Mouse (Mus musculus) thymus, adult 2 months (tissue): Measurements from ENCODE around the gene Exoc3l4. TPM values are rescaled to one million over a fixed set of nuclear protein-coding genes. Genes with fewer than 3 reads are reported as not detected.

Experiments
- DNase-seq: peaks from one replicate; pipeline ENCODE4 v3.0.0; 2021
- H3K27ac ChIP-seq: fragments of 200-500 bp; 2 replicates; pipeline ENCODE4 v1.5.1; 2012; ENCODE audit warnings: low read length, control low read depth; ENCODE audit not compliant: control insufficient read depth, insufficient read depth
- H3K27me3 ChIP-seq: fragments of 200-500 bp; 2 replicates; pipeline ENCODE4 v1.6.1; 2012; ENCODE audit warnings: mild to moderate bottlenecking, low read length, moderate library complexity, mixed read lengths; ENCODE audit not compliant: control insufficient read depth, insufficient read depth
- H3K36me3 ChIP-seq: fragments of 200-500 bp; 2 replicates; pipeline ENCODE4 v1.6.1; 2012; ENCODE audit warnings: mild to moderate bottlenecking, low read length, moderate library complexity; ENCODE audit not compliant: control insufficient read depth, insufficient read depth
- H3K4me1 ChIP-seq: fragments of 200-500 bp; replicated peaks from 2 replicates; pipeline ENCODE4 v1.6.1; 2012; ENCODE audit warnings: low read length; ENCODE audit not compliant: control insufficient read depth, insufficient read depth
- H3K4me3 ChIP-seq: fragments of 200-500 bp; 2 replicates; pipeline ENCODE4 v1.5.1; 2012; ENCODE audit warnings: mild to moderate bottlenecking, low read length, control low read depth, moderate library complexity; ENCODE audit not compliant: control insufficient read depth, insufficient read depth
- CTCF ChIP-seq: fragments of 200-500 bp; IDR thresholded peaks from 2 replicates; pipeline ENCODE4 v1.5.1; 2012; ENCODE audit warnings: mild to moderate bottlenecking, control low read depth, low read length, moderate library complexity, borderline replicate concordance; ENCODE audit not compliant: control insufficient read depth, poor library complexity, insufficient read depth; ENCODE audit errors: extremely low read depth
- POLR2A ChIP-seq: fragments of 200-500 bp; IDR thresholded peaks from 2 replicates; pipeline ENCODE4 v1.6.1; 2012; ENCODE audit warnings: mild to moderate bottlenecking, low read length, control low read depth, moderate library complexity; ENCODE audit not compliant: control insufficient read depth, poor library complexity, insufficient read depth; ENCODE audit errors: extremely low read depth
- WGBS: fragments of 180-500 bp; shearing (Covaris S2); methylation state at CpG from one replicate; pipeline ENCODE4 v1.1.7; 2018; 5-methylcytosine and 5-hydroxymethylcytosine counted together
- polyA plus RNA-seq: library from polyadenylated mRNA; depleted of rRNA; stranded (reverse); fragments of >200 nt; gene quantifications from 2 replicates; pipeline ENCODE4 v1.2.3, GENCODE M21; 2012

The Exoc3l4 gene
- polyA plus RNA-seq, 1 experiment, result 41.5 TPM

DNA sequence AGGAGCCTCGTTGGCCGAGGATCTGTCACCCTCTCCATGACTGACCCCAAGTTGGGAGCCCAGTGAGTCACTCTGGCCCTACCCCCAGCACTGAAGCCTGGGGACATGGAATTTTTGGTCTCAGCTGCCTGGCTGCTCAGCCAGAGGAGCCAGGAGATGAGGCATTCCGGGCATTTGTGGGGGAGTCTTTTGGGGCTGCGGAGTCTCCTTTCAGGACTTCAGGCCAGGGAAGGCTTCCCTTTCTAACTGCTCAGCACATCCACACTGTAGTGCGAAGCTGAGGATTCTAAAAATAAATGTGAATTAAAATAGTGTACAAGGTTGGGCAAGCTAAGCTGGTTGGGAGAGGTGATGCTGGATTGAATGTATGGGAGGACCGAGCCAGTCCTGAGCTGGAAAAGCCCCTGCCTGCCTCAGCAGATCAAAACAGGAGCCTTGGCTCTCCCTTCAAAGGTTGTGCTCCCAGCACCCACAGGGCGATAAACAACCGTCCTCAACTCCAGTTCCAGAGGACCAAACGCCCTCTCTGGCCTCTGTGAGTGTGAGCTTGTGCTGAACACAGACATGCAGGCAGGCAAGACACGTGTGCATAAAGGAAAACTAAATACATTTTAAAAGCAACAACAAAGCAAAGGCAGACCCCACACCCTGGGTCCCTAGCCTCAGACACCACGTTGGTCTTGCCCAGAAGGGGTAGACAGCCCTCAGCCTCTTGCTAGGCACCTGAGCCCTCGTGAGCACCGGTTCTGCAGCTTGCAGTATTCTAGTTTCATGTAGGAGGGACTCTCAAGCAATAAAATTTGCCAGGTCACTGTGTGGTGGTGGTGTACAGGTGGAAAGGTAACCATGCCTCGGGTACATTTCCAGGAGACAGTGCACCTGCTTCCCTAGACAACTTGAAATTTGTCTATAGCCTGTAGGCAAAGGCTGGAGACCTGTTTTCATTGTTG, 14.3 kb downstream of the Exoc3l4 start:
- TF ChIP-seq CTCF (no peak), POLR2A (no peak)
- H3K27me3 ChIP-seq, result peaks cover 12% of the 10 kb centered on the region
- 76% methylated on average over 14 of the region's 14 CpGs for WGBS
- H3K4me3 ChIP-seq, result no peak overlapping the region
- no peaks in the 10 kb centered on the region for H3K36me3 ChIP-seq
- no peak for DNase-seq
- no peaks in the 10 kb centered on the region for H3K4me1 ChIP-seq
- H3K27ac ChIP-seq, result no peak overlapping the region

DNA sequence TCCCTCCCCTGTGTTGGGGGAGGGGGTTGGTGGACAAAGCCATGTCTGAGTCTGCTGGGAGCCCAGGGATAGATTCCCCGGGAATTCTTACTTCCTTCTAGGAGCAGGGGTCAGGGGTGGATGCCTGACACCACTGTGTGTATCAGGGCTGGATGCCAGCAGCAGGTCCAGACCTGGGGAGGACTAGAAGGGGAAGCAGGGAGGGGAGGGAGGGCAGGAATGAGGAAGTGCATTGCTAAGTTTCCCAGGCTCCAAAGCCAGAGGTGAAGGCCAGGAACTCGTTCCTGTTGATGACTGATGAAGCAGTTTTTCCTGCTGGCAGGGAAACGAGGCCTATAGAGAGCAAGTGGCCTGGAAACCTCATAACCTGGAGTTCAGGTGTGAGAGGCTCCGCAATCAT, 15.3 kb downstream of the Exoc3l4 start:
- no peak overlapping the region for H3K4me3 ChIP-seq
- no peaks in the 10 kb centered on the region for H3K36me3 ChIP-seq
- no peak for DNase-seq
- H3K27me3 ChIP-seq, result peaks cover 12% of the 10 kb centered on the region
- WGBS, result 45% methylated on average over 4 of the region's 4 CpGs
- TF ChIP-seq POLR2A (no peak), CTCF (no peak)
- no peak overlapping the region for H3K27ac ChIP-seq
- H3K4me1 ChIP-seq, result no peaks in the 10 kb centered on the region

DNA sequence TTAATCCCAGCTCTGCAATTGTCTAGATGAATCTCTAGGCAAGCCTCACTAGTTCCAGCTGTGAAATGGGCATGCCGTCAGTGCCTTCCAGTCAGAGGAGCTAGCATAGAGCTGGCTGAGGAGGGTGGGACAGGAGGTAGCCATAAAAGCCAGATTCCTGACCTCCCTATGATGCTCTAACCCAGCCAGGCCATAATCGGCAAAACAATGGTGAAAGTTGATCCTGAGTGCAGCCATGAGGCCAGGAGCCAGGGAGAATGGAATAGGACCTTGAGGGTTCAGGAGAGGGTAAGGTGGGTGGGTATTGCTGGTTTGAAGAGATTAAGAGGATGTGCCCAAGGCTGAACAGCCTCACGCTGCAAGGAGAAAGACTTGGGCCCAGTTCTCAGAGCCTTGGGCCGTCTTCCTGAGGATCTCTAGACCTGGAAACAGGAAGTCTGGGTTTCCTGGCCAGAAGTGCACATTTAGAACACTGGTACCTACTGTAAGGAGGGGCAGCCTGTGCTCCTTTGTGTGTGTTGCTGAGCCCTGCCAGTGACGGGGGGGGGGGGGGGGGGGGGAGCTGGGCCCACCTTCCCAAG, 16.0 kb downstream of the Exoc3l4 start:
- Histone ChIP-seq H3K36me3 (no peaks in the 10 kb centered on the region), H3K4me3 (no peak overlapping the region), H3K27me3 (peaks cover 12% of the 10 kb centered on the region), H3K4me1 (no peaks in the 10 kb centered on the region), H3K27ac (no peak overlapping the region)
- WGBS, result 27% methylated on average over 5 of the region's 5 CpGs
- no peak for TF ChIP-seq POLR2A
- no peak for TF ChIP-seq CTCF
- DNase-seq, result no peak

DNA sequence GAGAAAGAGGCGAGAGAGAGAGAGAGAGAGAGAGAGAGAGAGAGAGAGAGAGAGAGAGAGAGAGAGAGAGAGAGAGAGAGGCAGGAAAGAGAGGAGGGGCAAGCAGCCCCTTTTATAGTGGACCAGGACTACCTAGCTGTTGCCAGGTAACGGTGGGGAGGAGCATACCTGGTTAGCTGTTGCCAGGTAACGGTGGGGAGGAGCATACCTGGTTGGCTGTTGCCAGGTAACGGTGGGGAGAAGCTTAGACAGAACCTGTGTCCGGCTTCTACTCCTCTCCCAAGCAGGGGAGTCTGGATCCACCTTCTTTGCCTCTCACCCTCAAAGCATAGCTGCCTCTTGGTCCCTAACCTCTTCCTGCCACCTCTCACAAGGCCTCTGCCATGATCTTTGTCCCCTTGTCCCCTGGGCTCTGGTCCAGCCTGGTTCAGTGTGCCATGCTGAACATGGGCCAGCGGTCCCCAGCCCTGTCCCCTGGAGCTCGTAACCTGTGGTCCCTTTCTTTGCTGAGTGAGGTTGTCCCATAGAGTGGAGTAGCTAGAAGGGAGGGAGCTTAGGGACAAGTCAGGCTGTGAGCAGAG, 17.4 kb downstream of the Exoc3l4 start:
- H3K4me1 ChIP-seq, result no peaks in the 10 kb centered on the region
- no peaks in the 10 kb centered on the region for H3K36me3 ChIP-seq
- peaks cover 9% of the 10 kb centered on the region for H3K27me3 ChIP-seq
- no peak for DNase-seq
- H3K4me3 ChIP-seq, result no peak overlapping the region
- H3K27ac ChIP-seq, result no peak overlapping the region
- no peak for TF ChIP-seq POLR2A
- 89% methylated on average over 7 of the region's 7 CpGs for WGBS

DNA sequence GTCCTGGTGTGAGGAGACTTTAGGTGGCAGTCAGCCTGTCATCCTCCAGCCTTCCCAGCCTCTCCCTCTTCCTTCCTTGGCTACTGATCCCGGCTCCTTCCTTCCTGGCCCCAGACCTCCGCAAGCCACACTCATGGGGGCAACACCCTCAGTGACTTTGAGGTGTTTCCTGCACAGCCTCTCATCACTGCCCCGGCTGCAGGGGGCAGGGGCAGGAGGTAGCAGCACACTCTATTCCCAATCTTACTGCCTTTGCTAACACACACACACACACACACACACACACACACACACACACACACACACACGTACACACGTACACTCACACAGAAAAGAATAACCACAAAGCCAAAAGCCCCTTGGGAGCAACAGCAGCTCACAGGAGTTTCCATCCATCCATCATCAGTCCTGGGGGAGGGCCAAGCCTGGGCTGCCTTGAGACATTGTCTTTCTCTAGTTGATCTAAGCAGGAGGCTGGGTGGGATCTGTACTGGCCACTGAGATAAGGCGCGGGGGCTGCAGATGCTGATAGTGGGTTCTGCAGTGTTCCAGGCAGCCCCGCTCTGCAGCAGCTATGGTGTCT, 18.0 kb downstream of the Exoc3l4 start:
- TF ChIP-seq POLR2A (no peak), CTCF (no peak)
- H3K27ac ChIP-seq, result no peak overlapping the region
- H3K36me3 ChIP-seq, result no peaks in the 10 kb centered on the region
- 61% methylated on average over 8 of the region's 8 CpGs for WGBS
- DNase-seq, result no peak
- H3K4me1 ChIP-seq, result no peaks in the 10 kb centered on the region
- H3K4me3 ChIP-seq, result no peak overlapping the region
- peaks cover 4% of the 10 kb centered on the region; the same call in 1 of the 2 replicates for H3K27me3 ChIP-seq

DNA sequence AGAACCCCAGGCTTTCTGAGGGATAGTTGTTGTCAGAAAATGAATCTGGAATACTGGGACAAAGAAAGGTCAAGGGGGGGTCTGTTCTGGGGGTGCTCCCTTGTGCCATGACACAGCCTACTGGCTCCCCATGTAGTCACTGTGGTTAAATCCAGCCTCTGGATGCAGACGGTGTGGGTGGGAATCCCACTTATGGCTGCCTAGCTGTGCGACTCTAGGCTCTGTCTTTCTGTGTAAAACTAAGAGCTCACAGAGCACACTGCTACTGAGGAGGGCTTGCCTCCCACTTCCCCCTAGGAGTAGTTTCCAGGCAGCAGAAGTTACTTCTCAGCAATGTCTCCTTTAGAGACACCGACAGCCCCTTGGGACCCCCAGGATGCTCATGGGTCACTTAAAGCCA, 19.4 kb downstream of the Exoc3l4 start:
- no peaks in the 10 kb centered on the region for H3K36me3 ChIP-seq
- no peak overlapping the region for H3K27ac ChIP-seq
- 90% methylated on average over 3 of the region's 3 CpGs for WGBS
- no peaks in the 10 kb centered on the region for H3K27me3 ChIP-seq
- H3K4me3 ChIP-seq, result no peak overlapping the region
- DNase-seq, result no peak
- H3K4me1 ChIP-seq, result no peaks in the 10 kb centered on the region
- TF ChIP-seq POLR2A (no peak), CTCF (no peak)

DNA sequence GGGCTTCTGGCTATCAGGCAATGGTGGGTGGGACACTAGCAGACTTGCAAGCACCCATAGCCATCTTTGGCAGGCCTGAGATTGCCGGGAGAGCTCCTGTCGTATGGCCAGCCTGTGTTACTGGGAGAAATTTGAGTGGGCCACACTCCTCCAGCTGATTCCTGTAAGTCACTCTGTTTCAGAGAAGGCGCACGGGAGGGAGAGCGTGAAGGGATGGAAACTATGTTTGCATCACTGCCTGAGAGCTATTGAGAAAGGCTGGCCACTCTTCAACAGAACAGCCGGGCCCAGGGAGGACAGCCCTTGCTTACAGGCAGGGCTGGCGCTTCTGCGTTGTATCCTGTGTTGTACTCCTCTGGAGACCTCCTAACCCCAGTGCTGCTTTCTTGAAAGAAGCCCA, 19.8 kb downstream of the Exoc3l4 start:
- H3K27me3 ChIP-seq, result no peaks in the 10 kb centered on the region
- H3K4me1 ChIP-seq, result no peaks in the 10 kb centered on the region
- DNase-seq, result no peak
- WGBS, result 88% methylated on average over 8 of the region's 8 CpGs
- TF ChIP-seq CTCF, result no peak
- TF ChIP-seq POLR2A, result no peak
- no peaks in the 10 kb centered on the region for H3K36me3 ChIP-seq
- no peak overlapping the region for H3K4me3 ChIP-seq
- no peak overlapping the region for H3K27ac ChIP-seq
